9 mouse cellular contexts compared by ENCODE assay signal in the genomic region with DNA sequence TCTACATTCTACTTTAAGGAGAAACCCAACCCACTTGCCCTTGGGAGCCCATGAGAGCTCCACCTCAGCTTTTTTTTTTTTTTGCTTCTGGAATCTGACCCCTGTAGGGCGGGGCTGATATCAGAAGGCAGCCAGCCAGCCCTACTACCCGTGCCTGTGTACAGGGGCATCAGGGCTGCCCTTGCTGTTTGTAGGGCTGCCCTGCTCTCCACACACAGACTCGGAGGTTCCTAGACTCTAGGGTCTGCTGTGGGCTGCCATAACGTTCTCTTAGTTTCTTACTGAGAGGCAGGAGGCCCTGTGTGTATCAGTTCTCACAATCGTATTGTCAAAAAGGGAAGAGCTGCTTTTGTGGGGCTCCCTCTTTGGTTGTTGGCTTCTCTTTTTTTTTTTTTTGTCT. TPM values are rescaled to one million over a fixed set of nuclear protein-coding genes. Genes with fewer than 3 reads are reported as not detected.
DNase-seq lines count a peak whose midpoint lies in the region; ATAC-seq lines count a peak whose summit lies in the region.
"Had no signal": no experiment of that assay in that cellular context is flagged by ENCODE, and none has a peak within 500 bp of the region (broad histone marks: within the 10 kb centered on the region; RNA-seq: fewer than 3 reads in every experiment).

No protein-coding gene starts in this region.

- 41% methylated on average over 5 of the region's 5 CpGs for WGBS in forebrain, embryonic 10.5 days
- WGBS in forebrain, embryonic 14.5 days, result 48% methylated on average over 5 of the region's 5 CpGs
- 25% methylated on average over 5 of the region's 5 CpGs for WGBS in embryonic facial prominence, embryonic 13.5 days
- 32% methylated on average over 5 of the region's 5 CpGs for WGBS in limb, embryonic 10.5 days

- H3K27ac ChIP-seq in forebrain, embryonic 10.5 days, result peak overlapping the region; percentile 93
- no peak overlapping the region for H3K27ac ChIP-seq in forebrain, embryonic 14.5 days (ENCODE audit: low read depth, low read length)
- H3K27ac ChIP-seq in embryonic facial prominence, embryonic 13.5 days, result peak overlapping the region; percentile 63
- H3K27ac ChIP-seq in limb, embryonic 10.5 days, result peak overlapping the region; percentile 94

- H3K4me3 ChIP-seq in forebrain, embryonic 10.5 days, result no peak overlapping the region
- no peak overlapping the region for H3K4me3 ChIP-seq in forebrain, embryonic 14.5 days (ENCODE audit: low read depth, low read length)
- H3K4me3 ChIP-seq in embryonic facial prominence, embryonic 13.5 days, result no peak overlapping the region
- peak overlapping the region; percentile 14 for H3K4me3 ChIP-seq in limb, embryonic 10.5 days
- H3K4me3 ChIP-seq: embryonic facial prominence, embryonic 15.5 days had no signal

- no peaks in the 10 kb centered on the region for H3K9me3 ChIP-seq in forebrain, embryonic 10.5 days
- H3K9me3 ChIP-seq in forebrain, embryonic 14.5 days (replicated peaks; ENCODE audit: control insufficient read depth, low read length), result no peaks in the 10 kb centered on the region
- no peaks in the 10 kb centered on the region for H3K9me3 ChIP-seq in embryonic facial prominence, embryonic 13.5 days
- no peaks in the 10 kb centered on the region for H3K9me3 ChIP-seq in limb, embryonic 10.5 days (replicated peaks)
- H3K9me3 ChIP-seq: embryonic facial prominence, embryonic 15.5 days had no signal

- peaks cover 90% of the 10 kb centered on the region for H3K4me1 ChIP-seq in forebrain, embryonic 10.5 days
- H3K4me1 ChIP-seq in forebrain, embryonic 14.5 days (ENCODE audit: control insufficient read depth, insufficient read depth, low read length), result peaks cover 21% of the 10 kb centered on the region
- H3K4me1 ChIP-seq in embryonic facial prominence, embryonic 13.5 days, result peaks cover 64% of the 10 kb centered on the region
- peaks cover 84% of the 10 kb centered on the region for H3K4me1 ChIP-seq in limb, embryonic 10.5 days

- no peak for ATAC-seq in forebrain, embryonic 14.5 days
- no peak for ATAC-seq in embryonic facial prominence, embryonic 13.5 days (ENCODE audit: insufficient number of reproducible peaks, insufficient read depth, low FRiP score, low TSS enrichment, low read depth)

- peaks cover 73% of the 10 kb centered on the region for H3K36me3 ChIP-seq in forebrain, embryonic 10.5 days (replicated peaks)
- H3K36me3 ChIP-seq in forebrain, embryonic 14.5 days (ENCODE audit: control insufficient read depth, insufficient read depth, low read length), result peaks cover 51% of the 10 kb centered on the region
- peaks cover 88% of the 10 kb centered on the region for H3K36me3 ChIP-seq in embryonic facial prominence, embryonic 13.5 days
- peaks cover 90% of the 10 kb centered on the region for H3K36me3 ChIP-seq in limb, embryonic 10.5 days

- DNase-seq in forebrain, embryonic 10.5 days (ENCODE audit: extremely low spot score, low spot score), result no peak
- DNase-seq in forebrain, embryonic 14.5 days (ENCODE audit: low spot score), result no peak
- peak; percentile 74 for DNase-seq in 3T3-L1 (ENCODE audit: low read depth, low spot score)
- DNase-seq in limb, embryonic 10.5 days (ENCODE audit: low spot score), result no peak
- DNase-seq in frontal cortex, postnatal 25 days (ENCODE audit: low spot score in 2 of 2), result no peak
- no peak for DNase-seq in thymus, postnatal 36 days
- DNase-seq in urinary bladder, postnatal 36 days (ENCODE audit: low spot score in 2 of 2), result no peak

- no peak overlapping the region for H3K4me2 ChIP-seq in forebrain, embryonic 14.5 days (ENCODE audit: low read length)
- H3K4me2 ChIP-seq in embryonic facial prominence, embryonic 13.5 days, result no peak overlapping the region
- H3K4me2 ChIP-seq: embryonic facial prominence, embryonic 15.5 days had no signal

- no peak overlapping the region for H3K9ac ChIP-seq in forebrain, embryonic 14.5 days (ENCODE audit: low read length)
- H3K9ac ChIP-seq in embryonic facial prominence, embryonic 13.5 days, result no peak overlapping the region
- H3K9ac ChIP-seq: embryonic facial prominence, embryonic 15.5 days had no signal

- no peaks in the 10 kb centered on the region for H3K27me3 ChIP-seq in forebrain, embryonic 10.5 days (ENCODE audit: poor library complexity, severe bottlenecking)
- no peaks in the 10 kb centered on the region for H3K27me3 ChIP-seq in forebrain, embryonic 14.5 days (replicated peaks; ENCODE audit: control insufficient read depth, insufficient read depth, low read length)
- H3K27me3 ChIP-seq in embryonic facial prominence, embryonic 13.5 days, result no peaks in the 10 kb centered on the region
- H3K27me3 ChIP-seq in limb, embryonic 10.5 days (ENCODE audit: low read depth, poor library complexity, severe bottlenecking), result no peaks in the 10 kb centered on the region
- H3K27me3 ChIP-seq: embryonic facial prominence, embryonic 15.5 days had no signal

RNA-seq across cellular contexts. Expression of a gene that starts 18.6 kb away (rescaled TPM):
- 85.5 and 87.3 TPM in 2 replicates for polyA plus RNA-seq in forebrain, embryonic 10.5 days (2016; fragmentation: Nextera tagmentation; extraction: Ambion mirVana)
- polyA plus RNA-seq in forebrain, embryonic 14.5 days (2014; fragmentation: Nextera tagmentation; extraction: Ambion mirVana), result 77.6 and 94.6 TPM in 2 replicates
- 122 and 131 TPM in 2 replicates for polyA plus RNA-seq in embryonic facial prominence, embryonic 13.5 days (2015; fragmentation: Nextera tagmentation; extraction: Ambion mirVana)
- polyA plus RNA-seq in limb, embryonic 10.5 days (2016; fragmentation: Nextera tagmentation; extraction: Ambion mirVana), result 90.0 and 110 TPM in 2 replicates

RNA-seq across cellular contexts. Expression of a gene that starts 23.2 kb away (rescaled TPM):
- polyA plus RNA-seq in forebrain, embryonic 10.5 days (2016; fragmentation: Nextera tagmentation; extraction: Ambion mirVana), result 13.3 and 15.9 TPM in 2 replicates
- 20.3 and 21.5 TPM in 2 replicates for polyA plus RNA-seq in forebrain, embryonic 14.5 days (2014; fragmentation: Nextera tagmentation; extraction: Ambion mirVana)
- 10.5 and 11.8 TPM in 2 replicates for polyA plus RNA-seq in embryonic facial prominence, embryonic 13.5 days (2015; fragmentation: Nextera tagmentation; extraction: Ambion mirVana)
- polyA plus RNA-seq in limb, embryonic 10.5 days (2016; fragmentation: Nextera tagmentation; extraction: Ambion mirVana), result 10.9 and 14.0 TPM in 2 replicates

RNA-seq across cellular contexts. Expression of a gene that starts 35.1 kb away (rescaled TPM):
- 449 and 492 TPM in 2 replicates for polyA plus RNA-seq in forebrain, embryonic 10.5 days (2016; fragmentation: Nextera tagmentation; extraction: Ambion mirVana)
- 348 and 451 TPM in 2 replicates for polyA plus RNA-seq in forebrain, embryonic 14.5 days (2014; fragmentation: Nextera tagmentation; extraction: Ambion mirVana)
- 596 and 632 TPM in 2 replicates for polyA plus RNA-seq in embryonic facial prominence, embryonic 13.5 days (2015; fragmentation: Nextera tagmentation; extraction: Ambion mirVana)
- 449 and 506 TPM in 2 replicates for polyA plus RNA-seq in limb, embryonic 10.5 days (2016; fragmentation: Nextera tagmentation; extraction: Ambion mirVana)

RNA-seq across cellular contexts. Expression of a gene that starts 41.7 kb away (rescaled TPM):
- 0.73 TPM in 1 of 2 replicates, not detected in the other for polyA plus RNA-seq in forebrain, embryonic 10.5 days (2016; fragmentation: Nextera tagmentation; extraction: Ambion mirVana)
- 0.50 TPM in 1 of 2 replicates, not detected in the other for polyA plus RNA-seq in forebrain, embryonic 14.5 days (2014; fragmentation: Nextera tagmentation; extraction: Ambion mirVana)
- 0.62 and 0.84 TPM in 2 replicates for polyA plus RNA-seq in embryonic facial prominence, embryonic 13.5 days (2015; fragmentation: Nextera tagmentation; extraction: Ambion mirVana)
- 0.43 and 0.74 TPM in 2 replicates for polyA plus RNA-seq in limb, embryonic 10.5 days (2016; fragmentation: Nextera tagmentation; extraction: Ambion mirVana)

RNA-seq across cellular contexts. Expression of a gene that starts 51.0 kb away (rescaled TPM):
- polyA plus RNA-seq in forebrain, embryonic 10.5 days (2016; fragmentation: Nextera tagmentation; extraction: Ambion mirVana), result 20.3 and 22.0 TPM in 2 replicates
- polyA plus RNA-seq in forebrain, embryonic 14.5 days (2014; fragmentation: Nextera tagmentation; extraction: Ambion mirVana), result 9.9 and 11.1 TPM in 2 replicates
- 22.5 and 23.3 TPM in 2 replicates for polyA plus RNA-seq in embryonic facial prominence, embryonic 13.5 days (2015; fragmentation: Nextera tagmentation; extraction: Ambion mirVana)
- 17.8 and 21.6 TPM in 2 replicates for polyA plus RNA-seq in limb, embryonic 10.5 days (2016; fragmentation: Nextera tagmentation; extraction: Ambion mirVana)
